Mouse (Mus musculus) neural tube, embryonic 13.5 days (tissue): ENCODE measurements around the gene Igf1. TPM values are rescaled to one million over a fixed set of nuclear protein-coding genes. Genes with fewer than 3 reads are reported as not detected.

ENCODE experiments used
- ATAC-seq: fragments of 200-750 bp; cut with Nextera tagmentation; 2 replicates; pipeline ENCODE4 v1.8.0; 2017; ENCODE audit warnings: low read depth, mild to moderate bottlenecking, moderate TSS enrichment, moderate library complexity
- H3K27ac ChIP-seq: fragments of 300-500 bp; sonication (generic); replicated peaks from 2 replicates; pipeline ENCODE4 v1.5.1; 2015; ENCODE audit warnings: moderate library complexity, mild to moderate bottlenecking, inconsistent platforms
- H3K27me3 ChIP-seq: fragments of 300-500 bp; sonication (generic); 2 replicates; pipeline ENCODE4 v1.6.1; 2015; ENCODE audit warnings: mild to moderate bottlenecking, inconsistent platforms
- H3K36me3 ChIP-seq: fragments of 300-500 bp; sonication (generic); 2 replicates; pipeline ENCODE4 v1.6.1; 2015; ENCODE audit warnings: mild to moderate bottlenecking, inconsistent platforms
- H3K4me1 ChIP-seq: fragments of 300-500 bp; sonication (generic); replicated peaks from 2 replicates; pipeline ENCODE4 v1.6.1; 2015; ENCODE audit warnings: inconsistent platforms
- H3K4me2 ChIP-seq: fragments of 300-500 bp; sonication (generic); 2 replicates; pipeline ENCODE4 v1.6.1; 2015; ENCODE audit warnings: inconsistent platforms, mild to moderate bottlenecking, moderate library complexity
- H3K4me3 ChIP-seq: fragments of 300-500 bp; sonication (generic); 2 replicates; pipeline ENCODE4 v1.5.1; 2015; ENCODE audit warnings: mild to moderate bottlenecking, inconsistent platforms
- H3K9ac ChIP-seq: fragments of 300-500 bp; sonication (generic); 2 replicates; pipeline ENCODE4 v1.6.1; 2015; ENCODE audit warnings: moderate library complexity, mild to moderate bottlenecking, inconsistent platforms
- H3K9me3 ChIP-seq: fragments of 300-500 bp; sonication (generic); 2 replicates; pipeline ENCODE4 v1.6.1; 2016; ENCODE audit warnings: inconsistent platforms
- WGBS: fragments of 180-500 bp; shearing (Covaris S2); methylation state at CpG from one replicate; pipeline ENCODE4 v1.1.7; 2015; 5-methylcytosine and 5-hydroxymethylcytosine counted together
- polyA plus RNA-seq: library from polyadenylated mRNA; unstranded; fragments of >200 nt; fragmentation: Nextera tagmentation; extraction: Ambion mirVana; gene quantifications from 2 replicates; pipeline ENCODE4 v1.2.1, GENCODE M21; 2015

Igf1 gene
- polyA plus RNA-seq, 1 experiment from 2014 or later = 19.9 TPM

DNA sequence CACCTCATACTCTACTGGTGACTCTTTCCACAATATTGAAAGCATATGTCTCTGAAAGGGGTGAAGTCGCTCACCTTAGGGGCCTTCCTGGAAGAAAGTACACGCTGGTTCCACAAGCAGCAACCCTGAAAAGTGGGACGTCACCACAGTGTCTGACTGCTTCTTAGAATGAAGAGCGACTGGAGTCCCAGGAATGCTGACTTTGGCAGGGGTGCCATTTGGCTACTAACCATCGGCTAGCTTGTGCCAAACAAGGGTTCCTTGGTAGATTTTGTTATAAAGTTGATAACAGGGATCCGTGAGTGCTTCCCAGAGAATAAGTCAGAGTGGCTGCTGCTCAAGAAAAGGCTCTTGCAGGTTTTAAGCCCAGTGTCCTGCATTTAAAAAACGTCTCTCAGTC lies 4.8 kb downstream of the Igf1 start:
- H3K4me2 ChIP-seq = peak overlapping the region; percentile 20; the same call in 1 of the 2 replicates
- no peak overlapping the region for H3K27ac ChIP-seq

DNA sequence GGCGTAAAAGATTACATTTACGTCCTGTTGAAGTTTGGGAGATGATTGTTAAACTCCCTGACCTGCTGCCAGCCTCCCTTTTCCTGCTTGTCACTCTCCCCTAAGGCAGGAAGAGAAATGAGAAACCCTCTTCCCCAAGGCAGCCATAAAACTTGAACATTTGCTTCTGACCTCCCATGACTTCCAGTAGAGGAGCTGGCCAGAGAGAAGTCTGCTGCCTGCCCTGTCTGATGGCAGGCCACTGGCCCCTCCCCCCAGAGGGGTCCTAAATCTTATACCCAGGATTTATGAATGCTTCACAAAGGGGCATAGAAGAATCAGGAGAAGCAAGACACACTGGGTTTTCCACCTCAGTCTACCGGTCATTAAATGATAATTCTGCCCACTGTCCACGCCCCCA lies 5.3 kb downstream of the Igf1 start:
- Histone ChIP-seq H3K9ac (no peak overlapping the region), H3K4me2 (no peak overlapping the region), H3K27me3 (peaks cover 8% of the 10 kb centered on the region), H3K4me3 (no peak overlapping the region), H3K9me3 (no peaks in the 10 kb centered on the region), H3K27ac (no peak overlapping the region), H3K4me1 (peaks cover 38% of the 10 kb centered on the region), H3K36me3 (no peaks in the 10 kb centered on the region)
- ATAC-seq = no peak
- WGBS = 43% methylated on average over 4 of the region's 4 CpGs

More for the DNA sequence above, 4.8 kb downstream of the Igf1 start:
- H3K4me3 ChIP-seq = no peak overlapping the region
- H3K9ac ChIP-seq = no peak overlapping the region
- peaks cover 12% of the 10 kb centered on the region for H3K27me3 ChIP-seq
- 63% methylated on average over 7 of the region's 7 CpGs for WGBS
- H3K4me1 ChIP-seq = peaks cover 42% of the 10 kb centered on the region
- H3K9me3 ChIP-seq = no peaks in the 10 kb centered on the region
- ATAC-seq = no peak
- H3K36me3 ChIP-seq = no peaks in the 10 kb centered on the region

DNA sequence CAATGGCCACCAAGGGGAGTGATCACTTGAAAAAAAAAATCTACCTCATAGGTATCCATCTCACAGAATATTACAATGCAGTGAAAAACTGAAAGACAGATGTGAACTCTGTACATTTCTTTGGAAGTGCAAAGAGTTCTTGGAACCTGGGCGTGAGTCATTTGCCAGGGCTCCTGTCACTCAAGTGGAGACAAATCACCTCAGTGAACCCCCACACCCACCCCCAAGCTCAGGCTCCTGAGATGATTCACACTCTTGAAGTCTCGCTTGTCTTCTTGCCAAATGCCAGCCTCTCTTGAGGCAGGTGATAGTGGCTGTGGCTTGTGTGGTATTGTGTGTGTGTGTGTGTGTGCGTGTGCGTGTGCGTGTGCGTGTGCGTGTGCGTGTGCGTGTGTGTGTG lies 7.6 kb downstream of the Igf1 start:
- no peak overlapping the region for H3K27ac ChIP-seq
- H3K4me3 ChIP-seq = no peak overlapping the region
- no peaks in the 10 kb centered on the region for H3K9me3 ChIP-seq
- H3K4me2 ChIP-seq = no peak overlapping the region
- H3K4me1 ChIP-seq = peaks cover 14% of the 10 kb centered on the region
- 90% methylated on average over 9 of the region's 9 CpGs for WGBS
- no peak overlapping the region for H3K9ac ChIP-seq
- H3K36me3 ChIP-seq = no peaks in the 10 kb centered on the region
- no peak for ATAC-seq
- peaks cover 5% of the 10 kb centered on the region for H3K27me3 ChIP-seq

DNA sequence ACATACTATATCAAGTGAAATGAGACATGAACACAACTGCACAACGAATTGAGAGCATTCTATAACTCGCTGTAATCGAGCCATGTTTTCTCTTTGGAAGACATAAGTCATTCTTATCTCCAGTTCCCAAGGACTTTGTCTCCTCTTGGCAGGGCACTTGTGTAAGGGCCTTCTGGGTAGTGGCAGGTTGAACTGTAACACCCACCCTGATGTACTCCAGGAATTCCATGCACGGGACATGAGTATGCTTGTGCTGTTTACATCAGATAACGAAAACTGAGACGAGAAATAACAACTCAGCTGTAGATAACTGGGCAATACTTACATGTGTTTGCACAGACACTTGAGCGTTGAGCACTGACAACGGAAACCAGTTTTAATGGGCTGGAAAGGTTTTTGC lies 8.4 kb downstream of the Igf1 start:
- H3K4me3 ChIP-seq = no peak overlapping the region
- no peaks in the 10 kb centered on the region for H3K9me3 ChIP-seq
- 79% methylated on average over 8 of the region's 8 CpGs for WGBS
- H3K36me3 ChIP-seq = no peaks in the 10 kb centered on the region
- no peak overlapping the region for H3K4me2 ChIP-seq
- H3K27me3 ChIP-seq = peaks cover 2% of the 10 kb centered on the region
- H3K27ac ChIP-seq = no peak overlapping the region
- ATAC-seq = no peak
- H3K9ac ChIP-seq = no peak overlapping the region
- peaks cover 8% of the 10 kb centered on the region; the same call in 1 of the 2 replicates for H3K4me1 ChIP-seq

DNA sequence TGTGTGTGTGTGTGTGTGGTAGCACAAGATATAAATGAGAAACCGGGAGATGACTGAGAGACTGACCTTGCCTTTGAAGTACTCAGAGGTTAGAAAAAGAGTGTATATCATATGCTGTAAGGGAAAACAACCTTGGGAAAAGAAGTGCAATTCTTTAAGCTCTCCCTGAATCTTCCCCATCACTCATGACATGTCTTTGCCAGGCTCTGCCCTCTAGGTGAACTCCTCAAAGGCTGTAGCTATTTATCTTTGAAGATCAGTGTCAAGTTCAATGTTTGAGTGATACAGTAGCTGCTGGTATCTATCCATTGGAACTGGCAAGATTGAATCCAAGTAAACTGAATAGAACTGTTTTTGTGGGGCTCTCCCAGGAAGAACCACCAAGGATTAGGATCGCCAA lies 9.2 kb downstream of the Igf1 start:
- Histone ChIP-seq H3K36me3 (no peaks in the 10 kb centered on the region), H3K9ac (no peak overlapping the region), H3K27me3 (no peaks in the 10 kb centered on the region; the same call in 1 of the 2 replicates), H3K9me3 (no peaks in the 10 kb centered on the region), H3K4me3 (no peak overlapping the region), H3K27ac (no peak overlapping the region), H3K4me1 (peaks cover 8% of the 10 kb centered on the region), H3K4me2 (no peak overlapping the region)
- 69% methylated on average over 2 of the region's 2 CpGs for WGBS
- no peak for ATAC-seq

DNA sequence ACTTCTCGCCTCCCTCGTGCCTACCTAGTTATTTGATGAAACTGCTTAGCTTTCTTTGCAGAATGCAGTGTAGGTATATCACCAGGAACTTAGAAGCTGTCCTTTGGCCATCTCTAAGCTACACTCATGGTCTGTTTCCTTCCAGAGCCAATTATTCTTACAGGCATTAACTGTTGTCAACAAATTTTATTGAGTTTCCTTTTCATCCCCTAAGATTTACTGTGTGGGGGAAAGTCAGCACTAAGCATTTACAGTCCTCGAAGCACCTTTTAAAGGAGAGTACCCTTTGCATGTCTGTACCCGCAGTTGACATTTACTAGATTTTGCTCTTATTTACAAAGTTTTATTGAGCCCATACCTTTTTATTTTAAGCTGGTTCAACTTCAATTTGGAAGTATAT lies 9.6 kb downstream of the Igf1 start:
- Histone ChIP-seq H3K9me3 (no peaks in the 10 kb centered on the region), H3K9ac (no peak overlapping the region), H3K27me3 (no peaks in the 10 kb centered on the region), H3K27ac (no peak overlapping the region), H3K4me1 (peaks cover 11% of the 10 kb centered on the region), H3K4me2 (no peak overlapping the region), H3K4me3 (no peak overlapping the region), H3K36me3 (no peaks in the 10 kb centered on the region)
- ATAC-seq = no peak
- WGBS = 72% methylated on average over 4 of the region's 4 CpGs

DNA sequence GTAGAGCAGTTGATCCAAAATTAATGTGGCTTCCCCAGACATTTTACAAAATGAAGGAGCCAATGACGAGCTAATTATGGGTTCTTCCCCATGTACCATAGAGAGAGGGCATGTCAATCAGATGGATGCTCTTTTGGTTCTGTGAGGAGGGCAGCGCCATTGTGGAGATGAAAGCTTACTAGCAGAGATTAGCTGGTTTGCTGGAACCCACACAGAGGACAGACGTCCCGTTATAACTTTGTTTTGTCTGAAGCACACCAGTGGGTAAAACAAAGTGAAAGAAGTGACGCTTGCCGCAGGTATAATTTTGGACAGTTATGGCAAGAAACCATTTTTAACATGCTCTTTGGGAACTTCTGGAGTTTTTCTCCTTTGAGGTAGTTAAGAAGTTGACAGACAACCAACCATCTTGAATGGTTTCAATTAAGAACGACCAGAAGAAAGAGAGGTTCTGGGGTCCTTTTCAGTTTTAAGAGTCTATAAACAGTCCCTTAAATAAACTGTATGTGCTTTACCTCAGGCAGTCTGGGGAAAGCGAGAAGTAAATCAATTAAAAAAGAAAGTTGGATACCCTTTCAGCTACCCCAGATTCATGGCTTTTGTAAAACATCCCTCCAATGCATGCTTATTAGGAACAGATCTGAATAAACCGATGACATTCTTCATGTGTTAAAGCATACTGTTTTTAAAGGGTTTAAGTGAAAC lies 10.4 kb downstream of the Igf1 start:
- no peaks in the 10 kb centered on the region for H3K36me3 ChIP-seq
- 77% methylated on average over 9 of the region's 9 CpGs for WGBS
- H3K9ac ChIP-seq = no peak overlapping the region
- no peaks in the 10 kb centered on the region for H3K27me3 ChIP-seq
- no peak overlapping the region for H3K27ac ChIP-seq
- no peak overlapping the region for H3K4me3 ChIP-seq
- no peak overlapping the region for H3K4me2 ChIP-seq
- peaks cover 13% of the 10 kb centered on the region for H3K4me1 ChIP-seq
- no peaks in the 10 kb centered on the region for H3K9me3 ChIP-seq
- ATAC-seq = no peak

DNA sequence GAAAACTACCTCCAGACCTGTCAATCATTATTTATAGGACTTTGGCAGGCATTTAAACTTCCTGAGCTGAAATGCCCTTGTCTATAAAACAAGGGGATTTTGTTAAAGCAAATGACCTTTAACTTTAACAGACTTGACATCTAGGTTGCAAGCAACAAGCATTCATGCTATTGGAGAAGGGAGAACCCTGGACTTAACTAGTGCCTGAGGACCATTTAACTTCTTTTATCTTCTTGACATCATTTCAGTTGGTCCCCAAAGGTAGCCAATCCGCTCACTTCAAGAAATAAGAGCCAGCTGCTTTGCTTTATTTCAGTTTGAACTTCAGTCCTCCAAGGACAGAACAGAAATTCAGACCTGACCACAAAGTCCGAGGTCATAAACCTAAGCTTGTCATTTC lies 11.1 kb downstream of the Igf1 start:
- Histone ChIP-seq H3K27ac (no peak overlapping the region), H3K4me2 (no peak overlapping the region), H3K4me1 (peaks cover 13% of the 10 kb centered on the region), H3K9ac (no peak overlapping the region), H3K36me3 (no peaks in the 10 kb centered on the region), H3K4me3 (no peak overlapping the region), H3K27me3 (no peaks in the 10 kb centered on the region), H3K9me3 (no peaks in the 10 kb centered on the region)
- 77% methylated on average over 2 of the region's 2 CpGs for WGBS
- no peak for ATAC-seq

DNA sequence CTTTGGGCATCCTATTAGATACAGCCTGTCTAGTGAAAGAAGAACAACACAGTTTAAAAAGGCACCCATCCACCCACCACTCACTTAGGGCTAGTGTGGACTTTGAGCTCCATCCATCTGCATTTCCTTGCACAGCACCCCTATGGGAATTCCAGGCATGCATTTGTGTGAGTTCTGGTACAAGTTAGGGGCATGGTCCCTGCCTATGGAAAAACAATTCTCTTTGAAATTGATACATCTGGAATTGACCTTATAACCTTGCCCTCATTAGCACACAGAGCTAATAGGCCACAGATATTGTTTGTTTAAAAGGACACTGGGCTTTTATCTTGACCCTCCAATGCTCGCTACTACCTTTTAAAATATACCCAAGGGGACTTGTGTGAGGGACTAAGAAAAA lies 11.6 kb downstream of the Igf1 start:
- no peak overlapping the region for H3K27ac ChIP-seq
- 73% methylated on average over 1 of the region's 1 CpGs for WGBS
- no peak overlapping the region for H3K4me2 ChIP-seq
- no peak overlapping the region for H3K4me3 ChIP-seq
- no peak overlapping the region for H3K9ac ChIP-seq
- H3K27me3 ChIP-seq = no peaks in the 10 kb centered on the region
- H3K4me1 ChIP-seq = peaks cover 13% of the 10 kb centered on the region
- ATAC-seq = no peak
- H3K36me3 ChIP-seq = no peaks in the 10 kb centered on the region
- no peaks in the 10 kb centered on the region for H3K9me3 ChIP-seq

DNA sequence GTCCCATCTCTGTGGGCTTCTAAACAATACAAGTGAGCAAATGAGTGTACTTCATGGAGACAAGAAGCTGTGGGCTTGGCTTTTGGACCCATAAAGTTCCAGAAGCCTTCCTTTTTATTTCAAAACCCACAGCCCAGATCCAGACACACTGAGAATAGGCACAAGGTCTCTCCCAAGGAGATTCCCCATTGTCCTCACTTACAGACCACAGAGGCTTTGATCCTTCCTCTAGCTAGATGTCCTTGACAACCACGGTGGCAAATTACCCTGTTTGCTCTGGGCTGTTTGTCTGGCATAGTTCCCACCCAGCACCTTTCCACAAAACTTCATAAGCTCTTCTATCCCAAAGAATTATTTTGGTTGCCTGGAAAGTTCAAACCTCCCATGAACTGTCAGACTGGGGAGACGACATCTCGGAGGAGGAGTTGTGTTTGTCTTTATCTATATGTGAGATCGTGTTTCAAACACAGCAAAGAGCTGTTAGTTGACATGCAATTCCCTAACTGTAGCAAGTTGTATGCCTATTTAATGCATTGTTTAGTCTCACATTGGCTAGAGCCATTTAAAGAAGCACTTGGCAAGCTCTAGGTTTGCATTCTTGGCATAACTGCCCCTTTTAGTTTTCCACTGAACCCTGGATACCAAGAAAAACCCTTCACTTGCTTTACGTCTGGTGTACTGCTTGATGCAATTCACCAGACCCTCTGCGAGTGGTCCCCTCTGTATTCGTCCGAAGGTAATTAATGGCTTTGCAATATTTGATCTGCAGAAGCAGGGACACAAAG lies 14.0 kb downstream of the Igf1 start:
- H3K36me3 ChIP-seq = no peaks in the 10 kb centered on the region
- no peak overlapping the region for H3K27ac ChIP-seq
- no peak overlapping the region for H3K9ac ChIP-seq
- H3K4me1 ChIP-seq = peaks cover 13% of the 10 kb centered on the region
- H3K4me3 ChIP-seq = no peak overlapping the region
- no peak for ATAC-seq
- H3K4me2 ChIP-seq = no peak overlapping the region
- 32% methylated on average over 8 of the region's 8 CpGs for WGBS
- no peaks in the 10 kb centered on the region for H3K9me3 ChIP-seq
- H3K27me3 ChIP-seq = no peaks in the 10 kb centered on the region

DNA sequence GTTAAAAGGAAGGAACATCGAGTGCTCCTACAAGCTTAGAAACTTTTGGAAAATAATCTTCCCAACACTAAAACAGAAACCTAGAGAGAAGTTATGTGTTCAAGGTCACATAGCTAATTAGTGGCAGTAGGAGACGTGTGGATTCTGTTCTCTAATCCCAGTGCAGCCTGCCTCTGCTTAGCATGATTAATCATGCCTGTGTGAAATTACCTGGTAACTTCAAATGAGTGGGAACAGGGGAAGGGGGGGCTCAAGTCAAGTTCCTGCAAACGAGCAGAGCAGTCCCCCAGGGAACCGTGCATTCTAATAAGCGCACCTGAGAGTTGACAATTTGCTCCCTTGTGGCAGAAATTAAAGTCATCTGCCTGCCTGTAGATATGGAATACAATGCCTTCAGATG lies 14.8 kb downstream of the Igf1 start:
- no peak overlapping the region for H3K27ac ChIP-seq
- no peaks in the 10 kb centered on the region for H3K27me3 ChIP-seq
- no peak overlapping the region for H3K4me3 ChIP-seq
- WGBS = 57% methylated on average over 5 of the region's 5 CpGs
- peaks cover 13% of the 10 kb centered on the region for H3K4me1 ChIP-seq
- no peak for ATAC-seq
- H3K4me2 ChIP-seq = no peak overlapping the region
- no peak overlapping the region for H3K9ac ChIP-seq
- H3K36me3 ChIP-seq = no peaks in the 10 kb centered on the region
- H3K9me3 ChIP-seq = no peaks in the 10 kb centered on the region

DNA sequence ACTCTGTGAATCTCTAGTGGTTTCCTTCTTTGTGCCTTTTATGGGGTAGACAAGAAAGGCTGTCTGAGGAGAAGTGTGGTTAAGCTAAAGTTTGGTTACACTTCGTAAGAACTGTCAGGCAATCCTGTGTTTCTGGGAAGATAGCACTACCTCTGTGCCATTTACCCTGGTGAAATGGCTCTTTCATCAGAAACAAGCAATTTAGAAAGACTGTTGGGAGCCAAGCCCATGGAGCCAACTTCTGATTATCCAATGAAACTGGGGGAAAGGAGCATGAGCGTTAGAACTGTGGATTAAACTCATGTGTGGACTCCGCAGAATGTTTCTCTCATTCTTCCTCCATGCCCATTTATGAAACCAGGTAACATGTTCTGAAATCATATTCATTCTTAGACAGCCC lies 15.5 kb downstream of the Igf1 start:
- H3K4me3 ChIP-seq = no peak overlapping the region
- WGBS = 94% methylated on average over 3 of the region's 3 CpGs
- ATAC-seq = no peak
- peaks cover 13% of the 10 kb centered on the region for H3K4me1 ChIP-seq
- H3K4me2 ChIP-seq = no peak overlapping the region
- no peak overlapping the region for H3K27ac ChIP-seq
- no peak overlapping the region for H3K9ac ChIP-seq
- H3K27me3 ChIP-seq = no peaks in the 10 kb centered on the region
- H3K36me3 ChIP-seq = no peaks in the 10 kb centered on the region
- H3K9me3 ChIP-seq = no peaks in the 10 kb centered on the region
